Mouse (Mus musculus) ES-E14 (cell line): Measurements from ENCODE around the gene Wdr63. TPM values are rescaled to one million over a fixed set of nuclear protein-coding genes. Genes with fewer than 3 reads are reported as not detected.
A peak's percentile ranks its signal among the peaks of the same experiment; 100 is the strongest.

Source experiments
- DNase-seq: peaks from one replicate; pipeline ENCODE4 v3.0.0-alpha.2; 2013; ENCODE audit warnings: low read depth, low spot score
- H3K27ac ChIP-seq: 2 replicates; pipeline ENCODE4 v1.5.1; 2012; ENCODE audit warnings: low read depth, mild to moderate bottlenecking, low read length, moderate library complexity, mixed read lengths; ENCODE audit not compliant: poor library complexity, insufficient read depth, severe bottlenecking
- H3K36me3 ChIP-seq: 2 replicates; pipeline ENCODE4 v1.6.1; 2012; ENCODE audit warnings: mild to moderate bottlenecking, low read length, moderate library complexity, mixed read lengths; ENCODE audit not compliant: control insufficient read depth, poor library complexity, insufficient read depth, severe bottlenecking
- H3K4me1 ChIP-seq, 2 experiments: fragments of 150-350 bp in 1 of 2; sonication (generic) in 1 of 2; 2 replicates each; pipeline ENCODE4 v1.6.1; 2012; ENCODE audit warnings: low read length in 2 of 2, mild to moderate bottlenecking in 1 of 2, mixed read lengths in 1 of 2; ENCODE audit not compliant: control insufficient read depth in 2 of 2, insufficient read depth in 2 of 2, poor library complexity in 1 of 2
- H3K4me3 ChIP-seq, 2 experiments: fragments of 150-350 bp in 1 of 2; sonication (generic) in 1 of 2; 2 replicates each; pipeline ENCODE4 v1.5.1; 2012; ENCODE audit warnings: low read length in 2 of 2, low read depth in 1 of 2, mild to moderate bottlenecking in 1 of 2, mixed read lengths in 1 of 2; ENCODE audit not compliant: insufficient read depth in 1 of 2, poor library complexity in 1 of 2, severe bottlenecking in 1 of 2
- H3K9ac ChIP-seq: 2 replicates; pipeline ENCODE4 v1.6.1; 2012; ENCODE audit warnings: low read depth, mild to moderate bottlenecking, low read length, mixed read lengths; ENCODE audit not compliant: poor library complexity, insufficient read depth, severe bottlenecking
- H3K9me3 ChIP-seq: fragments of 150-350 bp; sonication (generic); 2 replicates; pipeline ENCODE4 v1.6.1; 2012; ENCODE audit warnings: low read depth, mild to moderate bottlenecking, low read length; ENCODE audit not compliant: control insufficient read depth, insufficient read depth
- CHD2 ChIP-seq: IDR thresholded peaks from 2 replicates; pipeline ENCODE4 v1.6.1; 2014; ENCODE audit warnings: mild to moderate bottlenecking, low read depth, low read length, inconsistent platforms
- HCFC1 ChIP-seq: IDR thresholded peaks from 2 replicates; pipeline ENCODE4 v1.6.1; 2012; ENCODE audit warnings: low read length, inconsistent platforms, borderline replicate concordance; ENCODE audit not compliant: insufficient read depth
- MAFK ChIP-seq: IDR thresholded peaks from 2 replicates; pipeline ENCODE4 v1.6.1; 2014; ENCODE audit warnings: mild to moderate bottlenecking, low read depth, low read length, inconsistent platforms; ENCODE audit not compliant: insufficient read depth
- ZC3H11A ChIP-seq: IDR thresholded peaks from 2 replicates; pipeline ENCODE4 v1.6.1; 2012; ENCODE audit warnings: low read depth, mild to moderate bottlenecking, inconsistent platforms, low read length, borderline replicate concordance
- ZNF384 ChIP-seq: IDR thresholded peaks from 2 replicates; pipeline ENCODE4 v1.6.1; 2012; ENCODE audit warnings: low read depth, low read length, inconsistent platforms
- in situ Hi-C, 2 experiments: fragments of 600-800 bp; cut with MboI; formaldehyde crosslinking; loops; one replicate each; pipeline ENCODE4 v1.15.1; 2025; ENCODE audit warnings: low sequenced_read_pairs in 2 of 2, inconsistent platforms in 1 of 2; ENCODE audit not compliant: unreplicated experiment in 2 of 2
- total RNA-seq: library from RNA; depleted of rRNA; stranded (reverse); fragments of 300-350 nt; gene quantifications from 2 replicates; pipeline ENCODE4 v1.2.3, GENCODE M21; 2012

Wdr63 gene
- total RNA-seq, 1 experiment, result 0.67 TPM

GRCm38 (mm10) chr3:146016979-146017378 is 91.0 kb downstream of the Wdr63 start:
- no peak for DNase-seq

GRCm38 (mm10) chr3:146014321-146014720 is 93.6 kb downstream of the Wdr63 start:
- Histone ChIP-seq H3K4me3 (no peak overlapping the region), H3K9ac (no peak overlapping the region), H3K27ac (no peak overlapping the region), H3K9me3 (no peaks in the 10 kb centered on the region), H3K36me3 (peaks cover 16% of the 10 kb centered on the region; the same call in 1 of the 2 replicates), H3K4me1 (peaks cover 0 to 11% of the 10 kb centered on the region in 2 experiments; a peak in 2 of 4 replicates)
- in situ Hi-C loops, result no loop called here
- DNase-seq, result no peak
- no peak for TF ChIP-seq HCFC1
- no peak for TF ChIP-seq ZC3H11A
- no peak for TF ChIP-seq CHD2
- no peak for TF ChIP-seq ZNF384
- no peak for TF ChIP-seq MAFK

More at GRCm38 (mm10) chr3:146016979-146017378, 91.0 kb downstream of the Wdr63 start:
- H3K9ac ChIP-seq, result no peak overlapping the region
- no peak overlapping the region for H3K27ac ChIP-seq
- 0 out of 4 replicates have a peak overlapping the region, but pooled peaks have one; percentile 1 to 36 for H3K4me3 ChIP-seq
- TF ChIP-seq MAFK (no peak), ZC3H11A (no peak), CHD2 (no peak), ZNF384 (no peak), HCFC1 (no peak)
- H3K4me1 ChIP-seq, result no peaks in the 10 kb centered on the region
- H3K36me3 ChIP-seq, result peaks cover 16% of the 10 kb centered on the region; the same call in 1 of the 2 replicates
- in situ Hi-C loops, result no loop called here
- H3K9me3 ChIP-seq, result no peaks in the 10 kb centered on the region

GRCm38 (mm10) chr3:146013490-146013889 is 94.4 kb downstream of the Wdr63 start:
- Histone ChIP-seq H3K9me3 (no peaks in the 10 kb centered on the region), H3K9ac (no peak overlapping the region), H3K27ac (no peak overlapping the region), H3K4me1 (peaks cover 0 to 11% of the 10 kb centered on the region in 2 experiments; a peak in 2 of 4 replicates), H3K4me3 (no peak overlapping the region), H3K36me3 (peaks cover 16% of the 10 kb centered on the region; the same call in 1 of the 2 replicates)
- DNase-seq, result no peak
- in situ Hi-C loops, result no loop called here
- TF ChIP-seq ZNF384, result no peak
- TF ChIP-seq CHD2, result no peak
- no peak for TF ChIP-seq HCFC1
- TF ChIP-seq MAFK, result no peak
- TF ChIP-seq ZC3H11A, result no peak

GRCm38 (mm10) chr3:146011544-146012218 is 96.2 kb downstream of the Wdr63 start:
- DNase-seq, result no peak
- in situ Hi-C loops, result no loop called here
- TF ChIP-seq ZC3H11A (no peak), ZNF384 (no peak), MAFK (no peak), HCFC1 (no peak), CHD2 (no peak)
- Histone ChIP-seq H3K36me3 (peaks cover 13% of the 10 kb centered on the region; the same call in 1 of the 2 replicates), H3K4me3 (no peak overlapping the region), H3K27ac (no peak overlapping the region), H3K9ac (no peak overlapping the region; the same call in 1 of the 2 replicates), H3K9me3 (no peaks in the 10 kb centered on the region), H3K4me1 (peaks cover 0 to 11% of the 10 kb centered on the region in 2 experiments; a peak in 2 of 4 replicates)
